Mouse (Mus musculus) lung, embryonic 14.5 days (tissue): Measurements from ENCODE around the gene Ano6. TPM values are rescaled to one million over a fixed set of nuclear protein-coding genes. Genes with fewer than 3 reads are reported as not detected.

ENCODE experiments used
- ATAC-seq: fragments of 200-750 bp; cut with Nextera tagmentation; 2 replicates; pipeline ENCODE4 v1.8.0; 2017; ENCODE audit warnings: mild to moderate bottlenecking, moderate TSS enrichment, moderate library complexity; ENCODE audit not compliant: insufficient read depth
- DNase-seq: peaks from one replicate; pipeline ENCODE4 v3.0.0-alpha.2; 2015
- H3K27ac ChIP-seq: fragments of 300-500 bp; sonication (generic); 2 replicates; pipeline ENCODE4 v1.5.1; 2014; ENCODE audit warnings: low read depth, mild to moderate bottlenecking, moderate library complexity
- H3K27me3 ChIP-seq: fragments of 300-500 bp; sonication (generic); 2 replicates; pipeline ENCODE4 v1.6.1; 2014; ENCODE audit warnings: low read length, control low read depth; ENCODE audit not compliant: insufficient read depth
- H3K36me3 ChIP-seq: fragments of 300-500 bp; sonication (generic); 2 replicates; pipeline ENCODE4 v1.6.1; 2014; ENCODE audit warnings: control low read depth; ENCODE audit not compliant: insufficient read depth
- H3K4me1 ChIP-seq: fragments of 300-500 bp; sonication (generic); 2 replicates; pipeline ENCODE4 v1.6.1; 2014; ENCODE audit warnings: antibody characterized with exemption, control low read depth; ENCODE audit not compliant: insufficient read depth
- H3K4me2 ChIP-seq: fragments of 300-500 bp; sonication (generic); 2 replicates; pipeline ENCODE4 v1.6.1; 2014; ENCODE audit warnings: mild to moderate bottlenecking
- H3K4me3 ChIP-seq: fragments of 300-500 bp; sonication (generic); 2 replicates; pipeline ENCODE4 v1.5.1; 2014; ENCODE audit warnings: low read depth, low read length
- H3K9ac ChIP-seq: fragments of 300-500 bp; sonication (generic); 2 replicates; pipeline ENCODE4 v1.6.1; 2014
- H3K9me3 ChIP-seq: fragments of 300-500 bp; sonication (generic); 2 replicates; pipeline ENCODE4 v1.6.1; 2016; ENCODE audit warnings: low read depth, low read length, control low read depth
- CTCF ChIP-seq: IDR thresholded peaks from 2 replicates; pipeline ENCODE4 v1.5.1; 2016; ENCODE audit warnings: antibody characterized with exemption, low read depth
- WGBS: fragments of 180-500 bp; shearing (Covaris S2); extraction: QIAGEN DNeasy Blood & Tissue Kit; methylation state at CpG from one replicate; pipeline ENCODE4 v1.1.7; 2014; 5-methylcytosine and 5-hydroxymethylcytosine counted together
- microRNA-seq: library from miRNA; unstranded; fragments of <30 nt; microRNA quantifications from one replicate; pipeline ENCODE4, GENCODE M21; 2016; ENCODE audit warnings: borderline number of aligned reads
- polyA plus RNA-seq: library from polyadenylated mRNA; unstranded; fragments of >200 nt; fragmentation: Nextera tagmentation; extraction: Ambion mirVana; gene quantifications from 2 replicates; pipeline ENCODE4 v1.2.1, GENCODE M21; 2014

The Ano6 gene
- polyA plus RNA-seq, 1 experiment from 2014 or later = 54.7 TPM

DNA sequence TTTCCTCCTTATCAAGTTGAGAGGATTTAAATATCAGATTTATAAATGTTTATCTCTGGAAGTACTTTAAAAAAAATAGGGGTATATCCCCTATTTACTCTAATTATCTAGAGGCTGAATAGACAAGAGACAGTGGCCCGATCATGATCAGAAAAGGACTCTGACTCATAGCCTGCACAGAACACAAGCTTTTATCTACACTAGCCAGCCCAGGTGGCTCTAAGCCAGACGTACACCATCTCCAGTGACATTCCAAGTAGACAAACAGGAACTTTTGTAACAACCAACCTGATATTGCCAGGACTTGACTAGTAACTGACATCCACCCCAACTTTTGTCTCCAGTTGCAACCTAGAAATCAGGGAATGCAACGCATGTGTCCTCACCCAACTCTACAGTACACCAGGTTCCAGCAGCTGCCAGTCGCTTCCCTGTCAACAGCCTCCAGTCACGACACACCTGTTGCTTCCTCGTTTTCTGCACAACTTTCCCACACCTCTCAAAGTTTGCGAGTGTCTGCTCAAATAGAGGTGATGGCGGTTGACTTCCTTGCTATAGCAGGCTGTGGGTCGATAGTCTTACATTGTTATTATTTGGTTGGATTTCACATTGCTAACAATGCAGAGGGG lies 199.0 kb downstream of the Ano6 start:
- H3K36me3 ChIP-seq = no peaks in the 10 kb centered on the region
- H3K9me3 ChIP-seq = peaks cover 8% of the 10 kb centered on the region; the same call in 1 of the 2 replicates
- ATAC-seq (no peak), DNase-seq (no peak)
- TF ChIP-seq CTCF = no peak
- no peaks in the 10 kb centered on the region for H3K27me3 ChIP-seq
- no peak overlapping the region for H3K27ac ChIP-seq
- no peaks in the 10 kb centered on the region for H3K4me1 ChIP-seq
- 64% methylated on average over 9 of the region's 9 CpGs for WGBS
- no peak overlapping the region for H3K4me3 ChIP-seq
- H3K4me2 ChIP-seq = no peak overlapping the region
- no peak overlapping the region for H3K9ac ChIP-seq

DNA sequence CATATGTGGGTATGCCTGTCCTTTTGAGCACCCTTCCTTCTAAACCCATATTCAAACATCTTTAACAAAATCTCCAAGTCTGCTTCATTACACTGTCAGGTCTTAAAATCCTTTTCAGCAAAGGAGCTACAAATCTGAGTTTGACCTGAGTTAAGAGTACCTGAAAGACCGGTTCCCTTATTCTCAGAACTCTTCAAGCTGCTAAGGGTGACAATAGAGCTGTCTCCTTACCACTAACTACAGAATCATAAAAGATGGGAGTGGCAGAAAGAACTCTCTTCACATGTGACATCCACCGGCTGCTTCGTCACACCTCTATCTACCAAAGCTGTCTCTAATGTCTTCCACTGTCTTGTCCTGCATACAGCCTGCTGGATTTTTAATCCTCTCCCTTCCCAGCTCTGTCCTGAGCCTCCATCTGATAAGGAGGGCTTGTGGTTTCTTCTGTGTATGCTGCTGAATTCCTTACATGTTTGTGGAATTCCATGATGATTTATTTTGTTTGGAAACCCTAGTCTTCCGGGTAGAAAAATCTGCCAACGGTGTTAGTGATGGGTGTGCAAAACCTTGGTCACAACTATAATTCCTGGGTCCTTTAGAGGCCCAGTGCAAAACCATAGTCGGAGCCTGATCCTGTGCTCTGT lies 212.4 kb downstream of the Ano6 start:
- ATAC-seq = peak; percentile 85
- no peak overlapping the region for H3K9ac ChIP-seq
- H3K27ac ChIP-seq = no peak overlapping the region; the same call in 1 of the 2 replicates
- no peaks in the 10 kb centered on the region for H3K36me3 ChIP-seq
- WGBS = 17% methylated on average over 6 of the region's 6 CpGs
- no peaks in the 10 kb centered on the region for H3K9me3 ChIP-seq
- 0 out of 2 replicates have a peak overlapping the region, but pooled peaks have one; percentile 5 for H3K4me2 ChIP-seq
- peak; percentile 39 for DNase-seq
- no peak for TF ChIP-seq CTCF
- no peaks in the 10 kb centered on the region for H3K27me3 ChIP-seq
- H3K4me1 ChIP-seq = peaks cover 14% of the 10 kb centered on the region; the same call in 1 of the 2 replicates
- no peak overlapping the region for H3K4me3 ChIP-seq

DNA sequence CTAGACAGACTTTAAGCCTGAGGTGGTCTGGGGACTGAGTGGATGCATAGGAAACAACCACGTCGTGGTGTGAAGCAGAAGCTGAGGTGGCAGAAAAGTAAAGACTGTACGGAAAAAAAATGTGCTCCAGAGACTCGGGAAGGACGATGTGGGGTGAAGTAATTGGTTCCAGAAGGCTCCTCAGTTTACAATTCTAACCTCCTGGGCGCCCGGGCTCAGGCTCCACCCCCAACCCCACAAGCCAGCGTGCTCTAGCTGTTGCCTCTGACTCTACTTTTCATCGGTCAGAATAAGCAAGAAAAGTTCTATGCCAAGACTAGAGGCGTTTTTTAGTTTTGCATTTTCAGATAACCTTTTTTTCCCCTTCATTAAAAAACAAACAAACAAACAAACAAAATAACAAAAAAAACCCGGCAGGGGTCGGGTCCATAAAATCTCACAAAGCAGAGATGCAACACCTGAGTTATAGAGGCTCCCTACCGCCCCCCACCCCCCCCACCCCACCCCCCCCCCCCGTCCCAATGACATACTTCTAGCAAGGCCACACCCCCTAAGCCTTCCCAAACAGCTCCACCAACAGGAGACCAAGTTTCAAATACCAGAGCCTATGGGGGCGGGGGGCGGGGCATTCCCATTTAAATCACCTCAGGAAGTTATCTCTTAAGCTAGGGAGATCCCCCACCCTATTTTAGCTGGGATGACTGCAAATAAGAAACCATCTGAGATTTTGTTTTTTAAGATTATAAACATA lies 221.2 kb downstream of the Ano6 start:
- TF ChIP-seq CTCF = no peak
- H3K9ac ChIP-seq = no peak overlapping the region
- 78% methylated on average over 16 of the region's 16 CpGs for WGBS
- no peak overlapping the region for H3K4me3 ChIP-seq
- DNase-seq = no peak
- no peaks in the 10 kb centered on the region for H3K4me1 ChIP-seq
- H3K27ac ChIP-seq = no peak overlapping the region
- ATAC-seq = no peak
- no peak overlapping the region for H3K4me2 ChIP-seq
- H3K27me3 ChIP-seq = no peaks in the 10 kb centered on the region
- H3K36me3 ChIP-seq = no peaks in the 10 kb centered on the region
- no peaks in the 10 kb centered on the region; the same call in 1 of the 2 replicates for H3K9me3 ChIP-seq

DNA sequence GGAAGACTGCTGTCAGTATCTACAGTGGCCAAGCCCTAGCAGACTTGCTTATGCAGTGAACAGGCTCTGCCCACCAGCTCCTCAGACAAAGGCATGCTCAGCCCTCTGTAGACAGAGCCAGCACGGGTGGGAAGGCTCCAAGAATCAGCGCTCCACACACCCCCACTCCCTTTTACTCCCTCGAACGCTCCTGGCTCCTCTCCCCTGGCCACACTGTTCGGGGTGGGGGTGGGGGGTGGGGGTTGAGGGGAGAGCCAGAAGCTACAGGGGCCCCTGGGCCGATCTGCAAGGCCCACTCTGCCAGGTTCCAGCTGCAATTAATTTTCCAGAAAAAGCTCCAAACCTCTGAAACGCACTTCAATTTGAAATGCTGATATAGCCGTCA lies 221.7 kb downstream of the Ano6 start:
- no peak overlapping the region for H3K9ac ChIP-seq
- H3K36me3 ChIP-seq = no peaks in the 10 kb centered on the region
- H3K4me1 ChIP-seq = no peaks in the 10 kb centered on the region
- no peaks in the 10 kb centered on the region; the same call in 1 of the 2 replicates for H3K9me3 ChIP-seq
- 46% methylated on average over 8 of the region's 8 CpGs for WGBS
- H3K4me2 ChIP-seq = no peak overlapping the region
- DNase-seq (peak; percentile 24), ATAC-seq (peak; percentile 86)
- no peak overlapping the region for H3K4me3 ChIP-seq
- TF ChIP-seq CTCF = no peak
- no peaks in the 10 kb centered on the region for H3K27me3 ChIP-seq
- no peak overlapping the region for H3K27ac ChIP-seq

DNA sequence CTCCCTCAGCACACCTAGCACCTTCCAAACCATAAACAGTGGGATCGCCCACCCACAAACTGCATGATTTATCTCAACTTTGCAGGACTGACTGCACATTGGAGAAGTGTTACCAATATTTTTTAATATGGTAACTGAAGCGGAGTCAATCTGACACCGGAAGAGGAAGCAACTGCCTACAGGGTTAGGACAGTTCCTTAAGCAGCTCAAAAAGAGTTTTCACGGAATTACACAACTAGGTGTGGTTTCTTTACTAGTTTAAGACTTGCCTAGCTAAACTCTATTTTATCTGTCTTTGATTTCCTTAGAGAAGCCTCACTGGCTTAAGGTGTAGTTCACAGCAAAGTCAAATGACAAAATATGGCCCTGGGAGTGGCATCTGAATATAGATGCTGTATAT lies 223.9 kb downstream of the Ano6 start:
- Histone ChIP-seq H3K27me3 (no peaks in the 10 kb centered on the region), H3K36me3 (no peaks in the 10 kb centered on the region), H3K4me2 (no peak overlapping the region), H3K4me1 (no peaks in the 10 kb centered on the region), H3K9ac (no peak overlapping the region), H3K9me3 (no peaks in the 10 kb centered on the region; the same call in 1 of the 2 replicates), H3K27ac (no peak overlapping the region), H3K4me3 (no peak overlapping the region)
- ATAC-seq = no peak
- TF ChIP-seq CTCF = no peak
- WGBS = 82% methylated on average over 4 of the region's 4 CpGs
- no peak for DNase-seq

DNA sequence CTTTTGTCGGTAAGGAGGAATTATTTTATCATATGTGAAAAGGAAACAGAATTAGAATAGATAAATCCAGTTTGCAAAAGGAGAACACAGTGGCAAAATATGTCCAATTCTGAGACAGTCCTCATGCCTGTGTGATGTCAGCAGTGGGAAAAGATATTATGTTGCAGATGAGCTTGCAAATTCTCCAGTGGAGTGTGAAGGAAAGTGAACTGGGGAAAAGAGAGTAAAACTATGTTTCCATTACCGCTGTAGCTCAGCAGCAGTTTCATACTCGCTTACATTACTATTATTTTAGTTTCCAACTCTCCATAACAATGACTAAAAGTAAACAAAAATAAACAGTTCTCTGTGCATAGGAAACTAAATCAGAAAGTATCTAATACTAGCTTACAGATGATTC lies 229.8 kb downstream of the Ano6 start:
- no peaks in the 10 kb centered on the region; the same call in 1 of the 2 replicates for H3K9me3 ChIP-seq
- H3K9ac ChIP-seq = no peak overlapping the region
- no peaks in the 10 kb centered on the region for H3K36me3 ChIP-seq
- no peak overlapping the region for H3K27ac ChIP-seq
- DNase-seq = no peak
- 86% methylated on average over 3 of the region's 3 CpGs for WGBS
- H3K27me3 ChIP-seq = no peaks in the 10 kb centered on the region
- no peak for TF ChIP-seq CTCF
- H3K4me2 ChIP-seq = no peak overlapping the region
- ATAC-seq = no peak
- no peak overlapping the region for H3K4me3 ChIP-seq
- H3K4me1 ChIP-seq = no peaks in the 10 kb centered on the region

DNA sequence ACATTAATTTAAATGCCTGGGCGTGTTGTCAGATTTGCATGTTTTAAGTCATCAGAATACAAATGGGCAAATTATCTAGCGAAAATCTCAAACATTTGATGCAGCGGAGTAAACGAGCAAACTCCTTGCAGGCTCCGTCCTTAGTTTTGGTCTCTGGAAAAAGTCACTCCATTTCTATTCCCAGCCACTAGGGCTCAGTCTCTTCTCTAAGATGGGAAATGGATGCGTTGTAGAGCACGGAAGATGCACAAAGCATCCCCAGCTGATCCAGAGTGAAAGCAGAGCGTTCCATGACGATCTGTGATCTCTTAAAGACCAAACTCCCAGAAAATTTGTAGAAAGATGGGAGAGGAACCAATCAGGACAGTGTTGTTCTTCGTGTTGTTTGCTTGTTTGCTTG lies 230.9 kb downstream of the Ano6 start:
- no peak for ATAC-seq
- Histone ChIP-seq H3K4me2 (no peak overlapping the region), H3K4me1 (no peaks in the 10 kb centered on the region), H3K36me3 (no peaks in the 10 kb centered on the region), H3K4me3 (no peak overlapping the region), H3K9ac (no peak overlapping the region), H3K27me3 (no peaks in the 10 kb centered on the region), H3K9me3 (no peaks in the 10 kb centered on the region; the same call in 1 of the 2 replicates), H3K27ac (no peak overlapping the region)
- 50% methylated on average over 10 of the region's 10 CpGs for WGBS
- DNase-seq = peak; percentile 51
- TF ChIP-seq CTCF = peak; percentile 42

Small RNA genes within 50 kb of the gene (microRNA-seq; reads per million reads assigned to microRNA genes)
- gene Gm25070 = not detected

Other genes starting within 250 kb of the Ano6 start
- gene Dbx2, start 134.9 kb upstream of the Ano6 start, polyA plus RNA-seq = not detected in 2 replicates